Mouse (Mus musculus): ENCODE results near the gene Pdrg1.
A peak's percentile ranks its signal among the peaks of the same experiment; 100 is the strongest.

Pdrg1 gene

DNA sequence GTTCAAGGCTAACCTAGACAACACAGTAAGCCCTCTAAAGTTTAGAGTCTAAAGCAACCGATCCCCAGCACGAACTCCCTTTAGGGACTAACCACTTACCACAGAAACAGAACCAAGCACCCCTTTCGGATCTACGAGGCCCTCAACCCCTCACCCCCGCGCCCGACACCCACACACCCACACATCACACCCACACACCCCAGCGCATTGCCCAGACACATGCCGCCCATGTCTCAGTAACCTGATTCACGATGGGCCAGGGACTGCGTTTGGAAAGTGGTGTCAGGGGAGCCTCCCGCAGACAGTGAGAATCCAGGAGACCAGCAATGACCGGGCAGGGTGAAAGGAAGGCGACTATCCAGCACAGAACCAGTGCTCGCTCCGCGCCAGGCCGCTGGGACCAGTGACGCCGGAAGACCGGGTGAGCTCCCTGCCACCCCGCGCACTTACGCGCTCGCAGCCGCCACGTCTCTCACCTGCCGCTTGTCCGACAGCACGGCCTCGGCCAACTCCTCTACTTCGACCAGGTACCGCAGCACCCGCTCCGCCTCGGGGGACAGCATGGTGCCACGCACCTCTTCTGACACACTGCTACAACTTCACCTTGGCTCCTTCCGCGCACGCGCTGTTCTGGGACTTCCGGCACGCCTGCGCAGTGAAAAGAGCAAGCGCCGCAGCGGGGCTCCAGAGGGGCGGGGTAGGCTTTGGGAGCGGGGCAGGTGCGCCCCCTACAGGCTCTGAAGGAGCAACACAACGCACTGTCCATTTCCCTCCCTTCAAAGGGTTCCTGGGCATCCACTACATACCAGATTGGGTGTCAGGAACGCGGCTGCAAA, at the start of gene Pdrg1:
Pdrg1 (minus strand) TSS at position 670 of the 836 bp plus-strand sequence.
- DNase-seq (ENCODE audit: low read depth, low spot score) = peak; percentile 94

DNA sequence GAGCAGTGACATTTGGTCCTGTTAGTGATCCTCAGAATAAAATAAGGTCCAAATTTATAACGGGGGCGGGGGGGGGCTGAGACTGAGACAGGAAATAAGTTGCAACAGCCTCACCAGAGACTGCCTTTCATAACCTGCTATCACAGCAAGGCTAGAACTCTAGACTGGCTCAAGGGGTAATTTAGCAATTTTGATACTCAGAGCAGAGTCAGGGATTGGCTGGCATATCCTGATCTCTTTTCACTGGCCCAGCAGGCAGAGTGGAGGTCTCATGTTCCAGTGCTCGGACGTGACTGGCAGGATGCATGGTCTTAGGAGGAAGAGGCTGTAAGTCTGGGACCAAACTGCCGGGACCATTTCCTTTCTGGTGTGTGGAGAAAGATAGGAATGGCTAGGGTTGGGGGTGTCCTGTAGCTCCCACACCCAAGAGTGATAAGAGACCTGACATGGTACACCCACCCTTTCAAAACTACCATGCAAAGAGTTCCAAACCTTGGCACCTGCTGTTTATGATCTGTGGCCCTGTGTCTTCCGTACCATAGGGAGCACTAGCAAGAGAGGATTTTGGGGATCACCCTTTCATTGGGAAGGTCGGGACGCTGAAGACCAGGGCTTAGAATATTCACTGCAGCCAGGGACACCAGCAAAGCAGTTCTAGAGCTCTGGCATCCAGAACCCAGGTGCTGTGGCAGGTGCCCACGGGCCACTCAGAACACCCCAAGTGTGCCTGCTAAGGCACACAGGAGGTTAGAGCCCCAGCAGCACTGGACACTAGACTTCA, 49.2 kb upstream of the Pdrg1 start:
- DNase-seq (ENCODE audit: low read depth, low spot score) = no peak

DNA sequence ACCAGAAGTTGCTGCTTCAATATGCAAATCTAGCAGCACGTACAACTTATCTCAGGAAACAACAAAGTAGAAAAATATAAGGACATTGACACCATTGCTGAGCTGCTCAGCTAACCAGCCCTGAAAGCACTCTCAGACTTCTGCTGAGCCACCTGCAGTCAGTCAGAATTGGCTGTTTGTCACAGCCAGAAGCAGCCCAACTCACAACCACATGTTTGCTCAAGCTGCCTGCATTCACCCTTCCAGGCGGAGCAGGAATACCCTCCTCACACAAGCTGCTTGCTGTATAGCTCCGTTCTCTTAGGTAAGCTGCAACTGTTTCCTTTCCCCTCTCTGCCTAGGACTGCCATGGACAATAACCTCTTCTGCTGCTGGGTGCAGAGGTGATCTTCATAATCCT, 48.2 kb upstream of the Pdrg1 start:
- DNase-seq (ENCODE audit: low read depth, low spot score) = no peak

DNA sequence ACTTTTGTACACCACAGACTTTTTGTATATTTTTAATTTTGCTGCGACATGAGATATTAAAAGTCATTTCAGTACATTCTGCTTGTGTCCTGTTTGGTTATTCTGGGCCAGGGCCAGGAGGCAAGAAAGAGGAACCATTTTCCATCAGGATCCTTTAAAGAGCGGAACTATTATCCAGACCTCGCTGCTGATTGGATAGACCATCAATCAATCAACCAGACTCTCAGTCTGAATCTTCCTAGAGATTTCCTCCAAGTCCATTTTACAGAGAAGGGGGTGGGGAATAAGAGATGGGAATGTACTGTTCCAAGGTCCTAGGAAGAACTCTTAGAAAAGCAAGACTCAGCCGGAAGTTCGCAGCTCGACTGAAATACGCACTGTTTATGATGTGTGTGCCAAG, 45.0 kb upstream of the Pdrg1 start:
- DNase-seq (ENCODE audit: low read depth, low spot score) = no peak

DNA sequence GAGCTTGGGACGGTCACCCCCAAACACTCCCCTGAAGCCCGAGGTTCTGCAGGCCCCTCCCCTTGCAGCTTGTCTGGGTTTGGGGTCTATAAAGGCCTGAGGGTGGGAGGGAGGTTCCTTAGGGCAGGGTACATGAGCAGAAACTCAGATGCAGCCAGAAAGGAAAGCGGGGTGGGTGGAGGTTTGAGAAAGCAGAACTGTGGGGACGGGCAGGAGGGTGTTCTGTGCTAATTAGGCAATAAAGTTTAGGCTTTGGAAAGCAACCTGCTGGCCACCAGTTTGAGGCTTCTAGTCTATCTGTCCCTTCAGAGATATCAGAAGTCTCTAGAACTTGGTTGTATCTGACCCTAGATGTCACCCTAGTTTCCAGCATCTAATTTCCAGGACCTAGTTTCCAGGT, 43.1 kb upstream of the Pdrg1 start:
- DNase-seq (ENCODE audit: low read depth, low spot score) = no peak

DNA sequence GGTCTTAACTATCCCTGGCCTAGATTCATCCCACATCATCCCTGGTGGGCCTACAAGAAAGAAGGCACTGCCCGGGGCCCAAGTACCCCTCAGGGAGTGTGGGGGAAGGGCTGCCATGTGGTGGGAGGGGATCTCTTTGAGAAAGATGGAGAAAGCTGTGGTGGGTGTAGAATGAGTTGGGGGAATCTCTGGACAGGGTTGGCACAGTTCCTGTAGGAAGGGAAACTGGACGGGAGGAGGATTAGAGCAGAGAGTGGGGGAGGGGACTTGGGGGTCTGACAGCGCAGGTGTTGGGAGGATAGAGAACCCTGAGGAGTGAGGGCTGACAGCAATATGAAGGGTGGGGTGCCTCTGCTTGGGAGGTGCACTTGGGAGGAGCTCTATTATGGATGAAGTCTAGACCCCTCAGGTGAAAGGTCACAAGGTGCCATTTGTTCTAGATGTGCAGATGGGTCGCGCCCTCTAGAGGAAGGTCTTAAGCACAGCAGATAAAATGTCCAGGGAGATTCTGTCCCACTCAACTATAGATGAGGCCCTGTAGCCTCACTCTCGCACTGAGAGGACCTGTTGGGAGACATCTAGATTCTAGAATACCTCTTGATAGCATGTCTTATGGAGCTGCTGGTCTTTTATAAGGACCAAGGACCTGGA, 40.2 kb upstream of the Pdrg1 start:
- DNase-seq (ENCODE audit: low read depth, low spot score) = no peak

DNA sequence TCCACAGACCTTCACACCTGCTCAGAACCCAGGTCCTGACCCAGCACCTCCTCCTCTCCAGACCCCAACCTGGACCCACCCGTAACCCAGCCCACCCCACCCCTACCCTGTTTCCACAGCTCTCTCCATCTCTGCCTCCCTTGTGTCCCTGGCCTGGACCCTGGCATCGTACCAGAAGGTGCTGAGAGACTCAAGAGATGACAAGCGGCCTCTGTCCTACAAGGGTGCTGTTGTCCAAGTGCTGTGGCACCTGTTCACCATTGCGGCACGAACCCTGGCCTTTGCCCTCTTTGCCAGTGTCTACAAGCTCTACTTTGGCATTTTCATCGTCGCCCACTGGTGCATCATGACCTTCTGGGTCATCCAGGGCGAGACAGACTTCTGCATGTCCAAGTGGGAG, 38.7 kb upstream of the Pdrg1 start:
- DNase-seq (ENCODE audit: low read depth, low spot score) = no peak

DNA sequence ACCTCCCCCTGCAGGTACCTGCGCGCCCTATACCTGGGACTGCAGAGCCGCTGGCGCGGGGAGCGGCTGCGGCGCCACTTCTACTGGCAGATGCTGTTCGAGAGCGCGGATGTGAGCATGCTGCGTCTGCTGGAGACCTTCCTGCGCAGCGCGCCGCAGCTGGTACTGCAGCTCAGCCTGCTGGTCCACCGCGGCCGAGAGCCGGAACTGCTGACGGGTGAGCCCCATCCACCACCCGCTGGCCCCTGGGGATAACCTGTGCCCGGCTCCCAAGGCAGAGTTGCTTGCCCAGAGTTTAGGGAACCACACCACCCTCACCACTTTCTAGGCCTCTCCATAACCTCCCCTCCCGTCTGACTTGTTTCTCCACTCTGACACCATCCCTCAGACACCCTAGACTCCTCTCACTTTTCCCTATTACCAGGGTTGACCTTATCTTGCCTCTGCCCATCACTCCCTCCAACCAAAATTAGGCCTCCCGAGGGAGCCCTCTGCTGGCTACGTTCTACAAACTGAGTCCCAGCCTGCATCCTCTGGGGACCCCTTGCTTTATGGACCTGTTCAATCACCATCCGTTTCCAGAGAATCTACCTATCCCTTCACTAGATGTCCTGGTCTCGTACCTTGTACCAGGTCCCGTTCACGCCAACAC, 37.6 kb upstream of the Pdrg1 start:
- DNase-seq (ENCODE audit: low read depth, low spot score) = no peak

DNA sequence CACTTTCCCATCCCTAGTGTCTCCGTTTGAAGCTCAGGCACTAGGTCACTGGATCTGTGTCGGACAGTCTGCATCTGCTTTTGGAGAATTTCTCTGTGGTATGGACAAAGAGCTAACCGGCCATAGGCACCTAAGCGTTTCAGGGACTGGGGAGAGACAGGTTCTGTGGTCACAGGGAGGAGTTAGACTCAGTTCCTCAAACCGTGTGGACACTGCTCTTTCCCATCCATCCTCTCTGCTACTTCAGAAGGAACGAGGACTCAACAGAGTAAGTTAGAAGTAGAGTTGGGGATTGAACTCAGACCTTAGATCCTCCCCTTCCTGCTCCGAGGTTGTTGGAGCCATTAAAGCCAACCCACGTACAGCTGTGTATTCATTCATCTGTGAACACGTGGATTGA, 36.3 kb upstream of the Pdrg1 start:
- DNase-seq (ENCODE audit: low read depth, low spot score) = no peak

DNA sequence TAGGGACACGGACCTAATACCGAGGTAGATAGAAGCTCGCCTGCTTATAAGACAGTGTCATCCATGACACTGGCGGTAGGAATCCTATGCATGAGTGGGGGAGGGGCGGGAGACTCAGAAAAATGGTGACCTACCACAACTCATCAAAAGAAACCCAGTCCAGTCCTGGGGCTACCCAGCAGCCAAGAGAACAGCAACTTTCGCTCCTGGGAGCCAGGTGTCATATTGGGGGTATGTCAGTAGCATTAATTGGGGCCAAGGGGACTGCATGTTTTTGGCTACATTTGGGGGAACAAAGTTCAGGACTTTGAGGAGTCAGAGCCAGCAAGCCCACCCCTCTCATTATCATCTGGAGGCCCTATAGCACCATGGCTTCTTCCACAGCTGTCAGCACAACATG, 35.9 kb upstream of the Pdrg1 start:
- DNase-seq (ENCODE audit: low read depth, low spot score) = no peak

DNA sequence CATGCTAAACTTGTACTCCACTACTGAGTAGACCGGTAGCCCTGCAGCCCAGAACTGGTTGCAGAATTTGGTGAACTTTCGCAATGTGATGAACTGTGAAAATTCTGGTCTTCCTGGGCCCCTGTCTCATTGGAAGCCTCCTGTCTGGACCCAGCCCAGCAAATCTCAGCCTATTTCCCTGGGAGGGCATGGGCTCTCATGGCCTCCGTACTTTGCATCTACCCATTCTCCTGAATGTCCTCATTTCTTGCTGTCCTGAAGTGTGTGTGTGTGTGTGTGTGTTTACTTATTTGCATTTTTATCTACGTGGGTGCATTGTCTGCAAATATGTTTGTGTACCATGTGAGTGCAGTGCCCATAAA, 34.8 kb upstream of the Pdrg1 start:
- DNase-seq (ENCODE audit: low read depth, low spot score) = no peak

DNA sequence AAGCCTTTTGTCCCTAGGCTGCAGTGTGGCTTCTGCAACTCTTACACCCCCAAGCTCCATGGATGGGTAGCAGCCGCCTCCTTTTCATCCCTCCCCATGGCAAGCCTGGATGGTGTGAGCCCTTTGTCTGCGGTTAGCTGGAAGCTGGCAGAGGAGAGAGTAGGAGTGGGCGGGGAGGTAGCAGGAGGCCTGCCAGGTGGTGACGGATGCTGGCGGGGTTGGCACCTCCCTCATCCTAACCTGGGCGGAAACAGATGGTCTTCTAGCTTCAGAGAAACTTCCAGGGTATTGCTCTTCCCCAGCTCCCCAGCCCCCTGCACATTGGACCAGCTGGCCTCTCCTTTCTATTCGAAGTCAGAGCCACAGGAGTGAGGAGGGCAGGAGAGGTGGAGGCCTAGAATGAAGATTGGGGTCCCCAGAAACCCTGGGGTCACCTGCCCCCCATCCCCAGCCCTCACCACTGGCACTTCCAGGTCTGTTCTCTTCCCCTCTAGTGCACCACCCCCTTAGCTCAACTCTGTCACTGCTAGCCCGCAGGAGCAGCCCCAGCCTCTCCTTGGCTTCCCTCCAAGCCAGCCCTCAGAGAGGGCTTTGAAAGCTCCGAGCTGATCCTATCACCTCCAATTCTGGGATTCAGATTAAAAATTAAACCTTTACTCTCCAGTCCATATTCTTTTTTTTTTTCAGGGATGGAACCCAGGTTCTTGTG, 34.2 kb upstream of the Pdrg1 start:
- no peak for DNase-seq (ENCODE audit: low read depth, low spot score)

DNA sequence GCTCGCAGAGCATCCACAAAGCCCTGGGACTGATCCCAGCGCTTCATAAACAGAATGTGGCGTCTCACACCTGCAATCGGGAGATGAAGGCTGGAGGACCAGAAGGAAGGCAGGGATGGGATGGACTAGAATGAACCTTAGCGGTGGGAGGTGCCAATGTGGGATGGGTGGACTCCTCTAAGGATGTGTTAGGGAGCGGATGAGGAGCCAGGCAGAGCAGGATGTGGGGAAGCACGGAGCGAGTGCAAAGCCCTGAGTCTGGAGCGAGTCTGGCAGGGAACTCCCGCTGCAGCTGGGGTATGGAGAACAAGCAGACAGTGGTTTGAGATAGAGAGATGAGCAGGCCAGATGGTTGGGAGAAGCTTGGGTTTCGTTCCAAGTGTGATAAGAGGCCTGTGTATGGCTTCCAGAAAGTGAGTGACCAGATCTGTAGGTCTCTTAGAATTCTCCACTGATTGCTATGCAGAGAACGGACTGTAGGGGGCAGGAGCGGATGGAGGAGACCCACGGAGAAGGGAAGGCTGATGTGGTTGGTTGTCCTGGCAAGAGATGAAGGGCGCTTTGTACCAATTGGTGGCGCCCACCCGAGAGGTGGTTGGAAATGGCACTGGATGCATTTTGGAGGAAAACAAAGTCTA, 32.7 kb upstream of the Pdrg1 start:
- DNase-seq (ENCODE audit: low read depth, low spot score) = no peak

DNA sequence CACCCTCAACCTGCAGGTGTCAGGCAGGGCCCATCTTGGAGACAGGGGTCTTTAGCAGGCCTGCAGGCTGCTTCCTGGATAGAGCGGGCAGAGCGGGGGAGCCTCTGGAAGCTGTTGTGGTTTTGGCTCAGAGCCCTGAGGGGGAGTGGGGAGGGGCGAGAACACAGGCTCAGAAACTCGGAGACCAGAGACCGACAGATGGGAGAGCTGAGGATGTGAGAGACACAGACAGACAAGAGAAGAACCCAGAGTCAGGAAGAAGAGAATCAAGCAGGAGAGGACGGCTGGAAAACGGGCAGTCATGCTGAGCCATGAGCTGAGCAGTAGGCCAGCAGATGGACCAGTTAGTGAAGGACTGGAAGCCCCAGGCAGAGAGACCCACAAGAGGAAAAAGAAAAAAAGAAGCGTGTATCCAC, 30.7 kb upstream of the Pdrg1 start:
- no peak for DNase-seq (ENCODE audit: low read depth, low spot score)

DNA sequence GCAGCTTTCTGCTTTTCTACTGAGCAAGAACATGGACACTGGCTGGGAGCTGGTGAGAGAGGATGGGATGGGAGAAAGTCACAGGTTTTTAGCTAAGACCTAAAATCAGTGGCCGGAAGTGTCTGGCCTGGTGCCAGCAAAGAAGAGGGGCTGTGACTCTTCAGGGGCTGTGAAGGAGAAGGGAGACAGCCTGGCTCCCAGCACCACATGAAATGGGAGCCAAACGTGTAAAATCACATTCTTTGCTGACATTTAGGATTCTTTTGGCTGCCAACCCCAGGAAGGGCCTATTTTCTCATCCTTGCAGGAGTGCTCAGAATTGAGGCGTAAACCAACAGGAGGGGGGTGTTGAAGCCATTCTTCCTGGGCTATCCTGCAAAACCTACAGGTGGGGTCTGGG, 28.7 kb upstream of the Pdrg1 start:
- no peak for DNase-seq (ENCODE audit: low read depth, low spot score)

DNA sequence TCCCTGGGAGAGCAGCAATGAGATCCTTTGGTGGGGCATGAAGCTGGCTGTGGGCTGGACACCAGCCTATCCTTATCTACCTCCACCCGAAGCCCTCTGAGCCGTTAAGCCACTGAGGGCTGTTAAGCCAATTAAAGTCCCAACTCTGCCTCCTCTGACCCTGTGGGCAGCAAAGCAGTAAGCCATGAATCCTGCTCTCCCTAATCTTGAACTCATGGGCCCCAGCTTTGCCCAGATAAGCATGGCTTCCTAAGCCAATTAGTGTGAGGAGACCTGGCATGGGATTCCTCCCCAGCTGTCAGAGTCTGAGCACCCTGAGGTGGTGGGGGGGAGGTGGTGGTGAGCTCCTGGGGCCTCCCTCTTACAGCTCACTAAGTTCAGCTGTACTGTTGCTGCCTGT, 21.5 kb upstream of the Pdrg1 start:
- peak; percentile 93 for DNase-seq (ENCODE audit: low read depth, low spot score)

DNA sequence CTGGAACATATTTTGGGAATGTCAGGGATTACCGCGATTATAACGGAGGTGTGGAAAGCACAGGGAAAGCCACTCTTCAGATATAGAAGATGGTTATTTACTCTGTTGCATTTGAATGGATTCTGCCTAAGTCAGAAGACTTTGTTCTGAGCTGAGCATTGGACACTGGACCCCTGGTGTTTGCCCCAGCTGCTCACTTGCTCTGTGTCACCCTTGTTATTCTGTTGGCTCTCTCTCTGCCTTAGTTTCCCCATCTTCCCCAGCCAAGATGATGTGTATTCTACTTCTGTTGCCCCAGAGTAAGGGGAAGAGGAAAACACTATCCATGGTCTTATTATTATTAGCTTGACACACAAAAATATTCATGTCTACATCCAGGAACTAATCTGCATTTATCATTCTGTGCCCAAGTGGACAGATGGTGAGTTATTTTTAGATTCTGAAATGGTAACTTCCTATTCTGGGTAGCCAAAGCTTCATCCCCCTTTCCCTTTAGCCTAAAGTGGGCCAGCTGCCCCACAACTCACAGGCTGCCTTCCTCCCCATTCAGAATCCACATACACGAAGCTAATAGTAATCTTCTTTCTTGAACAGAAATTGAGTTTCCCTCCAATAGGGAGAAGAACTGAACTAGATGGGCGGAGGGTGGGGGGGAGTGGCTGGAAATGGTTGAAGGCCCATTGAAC, 18.5 kb upstream of the Pdrg1 start:
- no peak for DNase-seq (ENCODE audit: low read depth, low spot score)

DNA sequence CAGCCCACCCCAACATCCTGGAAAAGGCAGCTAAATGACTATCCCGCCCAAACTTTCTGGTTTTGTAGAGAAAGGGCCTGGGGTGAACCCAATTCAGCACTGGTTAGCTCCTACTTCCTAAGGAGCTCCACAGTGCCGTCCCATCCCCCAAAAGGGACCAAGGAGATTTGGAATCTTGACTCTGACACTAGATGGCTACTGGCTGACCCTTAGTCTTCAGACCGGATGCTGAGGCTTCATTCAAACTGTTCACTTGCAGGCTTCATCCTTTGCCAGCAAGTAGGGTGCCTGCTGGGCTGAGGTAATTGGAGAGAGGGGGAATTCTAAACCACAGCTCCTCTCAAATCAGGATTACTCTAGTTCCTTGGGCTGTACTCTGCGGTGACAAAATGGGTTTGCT, 17.7 kb upstream of the Pdrg1 start:
- DNase-seq (ENCODE audit: low read depth, low spot score) = no peak

DNA sequence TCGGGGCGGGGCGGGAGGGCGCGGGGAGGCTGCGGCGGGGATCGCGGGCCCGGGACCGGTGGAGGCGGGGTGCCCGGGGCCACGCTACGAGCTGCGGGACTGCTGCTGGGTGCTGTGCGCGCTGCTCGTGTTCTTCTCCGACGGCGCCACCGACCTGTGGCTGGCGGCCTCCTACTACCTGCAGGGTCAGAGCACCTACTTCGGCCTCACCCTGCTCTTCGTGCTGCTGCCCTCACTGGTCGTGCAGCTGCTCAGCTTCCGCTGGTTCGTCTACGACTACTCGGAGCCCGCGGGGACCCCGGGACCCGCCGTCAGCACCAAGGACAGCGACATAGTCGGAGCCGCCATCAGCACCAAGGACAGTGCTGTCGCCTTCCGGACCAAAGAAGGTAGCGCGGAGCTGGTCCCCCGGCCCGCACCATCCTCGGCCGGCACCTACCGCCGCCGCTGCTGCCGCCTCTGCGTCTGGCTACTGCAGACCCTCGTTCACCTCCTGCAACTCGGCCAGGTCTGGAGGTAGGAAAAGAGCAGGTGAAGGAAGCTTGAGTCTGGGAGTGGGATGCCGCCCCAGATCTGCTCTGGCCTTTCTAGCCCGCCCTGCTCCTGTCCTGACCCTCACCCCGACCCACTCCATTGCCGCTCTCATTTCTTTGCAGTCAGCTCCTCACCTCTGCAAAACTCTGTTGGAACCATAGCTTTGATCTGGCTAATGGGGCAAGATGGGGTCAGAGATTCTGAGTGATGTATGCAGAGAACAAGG, 17.0 kb upstream of the Pdrg1 start:
- no peak for DNase-seq (ENCODE audit: low read depth, low spot score)
